Mouse (Mus musculus) left cerebral cortex, postnatal 4 days (tissue): ENCODE measurements around the gene Traf5. TPM values are rescaled to one million over a fixed set of nuclear protein-coding genes. Genes with fewer than 3 reads are reported as not detected.

Experiments used
- microRNA-seq: library from miRNA; unstranded; fragments of <30 nt; microRNA quantifications from one replicate; pipeline ENCODE4 v1.2.0, GENCODE M21; 2022
- total RNA-seq, 2 experiments: library from RNA; stranded (reverse); gene quantifications; 2 replicates each; pipeline ENCODE4 v1.2.3; 2021

Traf5 gene
- total RNA-seq, 2 experiments from 2014 or later: 3.4 to 4.6 TPM

Small RNA genes lying within 50 kb of the gene (microRNA-seq; reads per million reads assigned to microRNA genes)
- not detected for gene Mir3473c

Other genes starting within 250 kb of the Traf5 start
- 10 to 100 TPM; 24.2 to 27.0 TPM for gene Slc30a1, start 185.8 kb downstream of the Traf5 start, total RNA-seq
- gene Rd3, start 115.2 kb downstream of the Traf5 start, total RNA-seq: under 1 TPM; 0.56 TPM
- gene Rcor3, start 45.5 kb upstream of the Traf5 start, total RNA-seq: 10 to 100 TPM; 58.1 to 69.2 TPM
- 10 to 100 TPM; 19.7 to 20.1 TPM for gene Kcnh1, start 98.2 kb upstream of the Traf5 start, total RNA-seq